Mouse (Mus musculus) lung, embryonic 16.5 days (tissue): ENCODE measurements around the gene Pou3f4. TPM values are rescaled to one million over a fixed set of nuclear protein-coding genes. Genes with fewer than 3 reads are reported as not detected.
"Not testable (repeated sequence)": the region's sequence is repeated elsewhere in the genome, so short reads cannot be mapped to it uniquely, and the experiment has no call there.

ENCODE experiments used
- ATAC-seq: fragments of 200-750 bp; cut with Nextera tagmentation; 2 replicates; pipeline ENCODE4 v1.8.0; 2017; ENCODE audit warnings: low read depth, mild to moderate bottlenecking, moderate library complexity
- H3K27ac ChIP-seq: fragments of 300-500 bp; sonication (generic); 2 replicates; pipeline ENCODE4 v1.5.1; 2014; ENCODE audit warnings: mild to moderate bottlenecking, control low read depth, low read length
- H3K27me3 ChIP-seq: fragments of 300-500 bp; sonication (generic); 2 replicates; pipeline ENCODE4 v1.6.1; 2014; ENCODE audit warnings: low read depth, low read length, mixed read lengths; ENCODE audit not compliant: control insufficient read depth, insufficient read depth
- H3K36me3 ChIP-seq: fragments of 300-500 bp; sonication (generic); 2 replicates; pipeline ENCODE4 v1.6.1; 2014; ENCODE audit warnings: low read length; ENCODE audit not compliant: control insufficient read depth, insufficient read depth
- H3K4me1 ChIP-seq: fragments of 300-500 bp; sonication (generic); replicated peaks from 2 replicates; pipeline ENCODE4 v1.6.1; 2014; ENCODE audit warnings: low read length, mixed read lengths; ENCODE audit not compliant: control insufficient read depth, insufficient read depth
- H3K4me2 ChIP-seq: fragments of 300-500 bp; sonication (generic); 2 replicates; pipeline ENCODE4 v1.6.1; 2014; ENCODE audit warnings: low read depth, low read length, control low read depth
- H3K4me3 ChIP-seq: fragments of 300-500 bp; sonication (generic); 2 replicates; pipeline ENCODE4 v1.5.1; 2014; ENCODE audit warnings: mild to moderate bottlenecking, low read length, control low read depth
- H3K9ac ChIP-seq: fragments of 300-500 bp; sonication (generic); 2 replicates; pipeline ENCODE4 v1.6.1; 2014; ENCODE audit warnings: low read length, control low read depth
- H3K9me3 ChIP-seq: fragments of 300-500 bp; sonication (generic); 2 replicates; pipeline ENCODE4 v1.6.1; 2016; ENCODE audit warnings: low read length; ENCODE audit not compliant: control insufficient read depth
- whole genome bisulfite sequencing: fragments of 180-500 bp; shearing (Covaris S2); extraction: QIAGEN DNeasy Blood & Tissue Kit; methylation state at CpG from one replicate; pipeline ENCODE4 v1.1.7; 2014; 5-methylcytosine and 5-hydroxymethylcytosine counted together
- polyA plus RNA-seq: library from polyadenylated mRNA; unstranded; fragments of >200 nt; fragmentation: Nextera tagmentation; extraction: Ambion mirVana; gene quantifications from 2 replicates; pipeline ENCODE4 v1.2.1, GENCODE M21; 2015

The Pou3f4 gene
- not detected in 2 replicates for polyA plus RNA-seq

DNA sequence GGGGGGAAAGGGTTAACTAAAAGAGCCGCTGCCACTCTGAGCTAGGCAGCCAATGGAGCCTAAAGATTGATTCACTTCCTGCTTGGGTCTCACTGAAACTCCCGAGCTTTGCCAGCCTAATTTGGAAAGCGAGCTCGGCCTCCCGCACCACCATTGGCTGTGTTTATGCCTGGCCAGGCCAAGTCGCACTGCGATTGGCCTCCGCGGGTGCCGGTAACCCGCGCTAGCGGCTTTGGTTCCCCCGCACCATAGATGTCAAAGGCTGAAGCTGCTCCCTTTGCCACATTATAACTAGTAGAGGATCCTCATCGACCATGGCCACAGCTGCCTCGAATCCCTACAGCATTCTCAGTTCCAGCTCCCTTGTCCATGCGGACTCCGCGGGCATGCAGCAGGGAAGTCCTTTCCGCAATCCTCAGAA, at the start of gene Pou3f4:
Gene Pou3f4, plus strand, starts transcription at position 130 of the 421 bp plus-strand sequence.
- Histone ChIP-seq H3K4me1 (no peaks in the 10 kb centered on the region), H3K36me3 (no peaks in the 10 kb centered on the region), H3K4me2 (peak within 1 kb of the TSS; percentile 52), H3K27ac (no peak within 1 kb of the TSS), H3K9me3 (no peaks in the 10 kb centered on the region), H3K27me3 (peaks cover 30% of the 10 kb centered on the region), H3K4me3 (peak within 1 kb of the TSS; percentile 36), H3K9ac (no peak within 1 kb of the TSS)
- ATAC-seq: peak; percentile 87
- WGBS: 12% methylated on average over 20 of the region's 20 CpGs

DNA sequence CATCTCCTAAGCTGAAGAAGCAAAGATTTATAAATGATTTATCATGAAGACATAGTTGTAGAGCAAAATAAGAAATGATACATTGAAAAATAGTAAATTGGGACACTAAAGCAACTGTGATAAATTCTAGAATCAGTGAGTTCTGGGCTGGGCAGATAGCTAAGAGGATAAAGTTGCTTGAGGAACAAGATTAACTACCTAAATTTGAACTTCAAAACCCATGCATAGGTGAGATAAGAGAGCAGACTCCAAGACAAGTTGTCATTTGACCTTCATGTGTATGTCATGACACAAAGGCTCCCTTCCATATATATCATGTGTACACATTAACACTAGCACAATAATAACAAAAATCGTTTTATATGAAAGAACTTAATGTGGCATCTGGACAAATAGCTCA, 48.1 kb upstream of the Pou3f4 start:
- Histone ChIP-seq H3K27me3 (no peaks in the 10 kb centered on the region), H3K9ac (no peak overlapping the region), H3K36me3 (no peaks in the 10 kb centered on the region), H3K9me3 (no peaks in the 10 kb centered on the region), H3K4me1 (no peaks in the 10 kb centered on the region), H3K27ac (no peak overlapping the region), H3K4me3 (no peak overlapping the region), H3K4me2 (no peak overlapping the region)
- 46% methylated on average over 1 of the region's 1 CpGs for WGBS
- no peak for ATAC-seq

DNA sequence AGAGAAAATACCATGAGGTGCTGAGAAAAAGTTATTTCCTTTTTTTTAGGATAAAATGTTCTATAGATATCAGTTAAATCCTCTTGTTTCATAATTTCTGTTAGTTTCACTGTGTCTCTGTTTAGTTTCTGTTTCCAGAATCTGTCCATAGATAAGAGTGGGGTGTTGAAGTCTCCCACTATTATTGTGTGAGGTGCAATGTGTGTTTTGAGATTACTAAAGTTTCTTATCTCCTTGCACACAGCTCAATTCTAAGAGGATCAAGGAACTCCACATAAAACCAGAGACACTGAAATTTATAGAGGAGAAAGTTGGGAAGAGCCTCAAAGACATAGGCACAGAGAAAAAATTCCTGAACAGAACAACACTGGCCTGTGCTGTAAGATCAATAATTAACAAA, 39.3 kb upstream of the Pou3f4 start:
- not testable (repeated sequence) for H3K9ac ChIP-seq, H3K4me2 ChIP-seq, H3K9me3 ChIP-seq, H3K4me1 ChIP-seq, H3K27me3 ChIP-seq, H3K36me3 ChIP-seq, H3K4me3 ChIP-seq, H3K27ac ChIP-seq, ATAC-seq

DNA sequence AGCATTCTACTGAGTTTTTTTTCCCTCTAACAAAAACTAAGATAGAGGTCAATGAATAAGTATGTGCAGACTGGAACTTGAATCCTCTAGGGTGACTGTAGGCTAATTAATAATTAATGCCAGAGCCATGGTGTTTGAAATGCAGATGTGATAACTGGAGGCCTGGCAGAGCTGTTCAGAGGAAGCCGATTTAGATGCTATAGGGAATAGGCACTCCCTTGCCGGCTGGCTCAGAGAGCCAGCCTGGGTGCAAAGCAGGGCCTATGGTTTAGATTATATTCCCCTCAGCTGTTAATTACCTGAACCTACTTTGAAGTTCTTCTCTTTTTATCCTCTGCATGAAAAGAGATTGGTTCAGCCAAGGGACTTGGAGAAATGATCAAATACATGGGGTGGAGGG, 11.6 kb upstream of the Pou3f4 start:
- H3K27me3 ChIP-seq: no peaks in the 10 kb centered on the region
- H3K36me3 ChIP-seq: no peaks in the 10 kb centered on the region
- H3K27ac ChIP-seq: no peak overlapping the region
- no peak overlapping the region for H3K9ac ChIP-seq
- no peak overlapping the region for H3K4me2 ChIP-seq
- H3K4me3 ChIP-seq: no peak overlapping the region
- WGBS: 45% methylated on average over 2 of the region's 2 CpGs
- no peak for ATAC-seq
- H3K9me3 ChIP-seq: no peaks in the 10 kb centered on the region
- no peaks in the 10 kb centered on the region for H3K4me1 ChIP-seq

DNA sequence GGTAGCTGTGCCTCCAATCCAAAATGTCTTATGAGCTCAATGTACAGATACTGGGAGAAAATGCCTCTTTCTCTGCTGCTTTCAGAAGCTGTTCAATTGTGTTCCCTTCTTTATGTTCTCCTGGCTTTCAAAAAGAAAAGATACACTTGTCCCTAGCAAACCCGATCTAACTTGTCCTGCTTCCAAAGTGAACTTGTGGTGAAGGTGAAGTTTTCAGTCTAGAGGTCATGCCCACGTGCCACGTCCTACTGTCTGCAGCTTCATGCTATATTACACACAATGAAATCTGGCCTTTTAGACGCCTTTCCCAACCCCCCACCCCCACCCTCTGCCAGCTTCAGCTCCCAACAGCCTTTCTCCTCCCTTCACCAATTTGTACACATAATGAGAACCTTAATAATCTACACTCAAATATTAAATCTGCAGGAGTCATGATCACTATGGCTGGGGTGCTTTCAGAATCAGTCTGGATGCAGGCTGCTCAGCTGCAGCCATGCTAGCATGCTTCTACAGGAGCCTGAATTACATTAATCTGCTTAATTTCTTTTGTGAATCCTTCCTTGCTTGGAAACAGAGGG, 4.0 kb upstream of the Pou3f4 start:
- Histone ChIP-seq H3K9ac (no peak overlapping the region), H3K4me1 (no peaks in the 10 kb centered on the region), H3K4me3 (no peak overlapping the region), H3K9me3 (no peaks in the 10 kb centered on the region), H3K36me3 (no peaks in the 10 kb centered on the region), H3K4me2 (no peak overlapping the region), H3K27me3 (peaks cover 14% of the 10 kb centered on the region), H3K27ac (no peak overlapping the region)
- no peak for ATAC-seq
- WGBS: 49% methylated on average over 4 of the region's 4 CpGs

DNA sequence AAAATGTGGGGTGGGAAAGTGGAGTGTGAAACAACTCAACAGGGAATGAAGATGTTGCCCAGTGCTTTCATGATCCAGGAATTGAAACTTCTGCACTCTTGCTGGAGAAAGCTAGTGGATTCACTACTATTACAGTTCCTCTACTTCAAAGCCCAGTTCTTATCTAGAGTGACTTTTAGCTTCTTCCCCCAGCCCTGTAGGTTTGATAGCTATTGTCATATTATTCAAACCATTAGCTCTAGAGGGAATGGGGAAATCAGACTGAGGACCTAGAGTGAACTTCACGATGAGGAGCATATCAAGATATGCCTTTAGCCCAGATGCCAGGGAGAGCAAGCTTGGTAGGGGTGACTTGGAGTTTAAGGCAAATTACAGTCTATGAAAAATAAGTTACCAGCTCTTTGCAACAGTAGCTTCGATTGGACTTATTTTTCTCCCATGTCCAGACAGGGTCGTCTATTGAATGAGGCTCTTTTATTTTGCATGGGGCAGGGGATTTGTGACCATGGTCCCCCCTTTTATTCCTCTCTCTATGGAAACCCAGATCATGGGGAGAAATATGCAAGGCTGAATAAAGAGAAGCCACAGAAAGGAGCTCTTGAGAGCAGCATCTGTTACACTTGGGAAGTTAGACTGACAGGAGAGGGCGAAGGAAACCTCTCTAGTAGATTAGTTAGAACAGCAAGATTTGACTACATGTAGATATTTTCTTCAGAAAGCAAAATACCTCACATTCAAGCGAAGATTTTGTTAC, 3.1 kb upstream of the Pou3f4 start:
- Histone ChIP-seq H3K9me3 (no peaks in the 10 kb centered on the region), H3K27me3 (peaks cover 20% of the 10 kb centered on the region), H3K27ac (no peak overlapping the region), H3K36me3 (no peaks in the 10 kb centered on the region), H3K4me3 (no peak overlapping the region), H3K9ac (no peak overlapping the region), H3K4me1 (no peaks in the 10 kb centered on the region), H3K4me2 (no peak overlapping the region)
- WGBS: 48% methylated on average over 5 of the region's 5 CpGs
- ATAC-seq: no peak

DNA sequence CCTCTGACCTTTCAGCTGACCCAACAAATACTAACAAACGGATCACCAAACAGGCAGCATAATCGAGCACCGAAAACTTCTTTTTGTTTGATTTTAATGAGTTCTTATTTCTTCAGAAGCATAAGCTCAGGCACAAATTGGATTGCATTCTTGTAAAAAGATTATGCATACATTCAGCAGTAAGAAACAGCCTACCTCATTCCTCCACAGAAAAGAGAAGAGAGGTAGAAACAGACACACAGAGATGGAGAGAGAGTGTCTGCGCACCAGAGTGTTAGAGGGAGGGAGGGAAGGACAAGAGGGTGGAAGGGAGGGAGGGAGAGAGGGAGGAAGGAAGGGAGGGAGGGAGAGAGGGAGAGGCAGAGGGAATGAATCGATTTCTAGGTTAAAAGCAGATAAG, 2.0 kb upstream of the Pou3f4 start:
- no peak overlapping the region for H3K9ac ChIP-seq
- WGBS: 26% methylated on average over 5 of the region's 5 CpGs
- no peaks in the 10 kb centered on the region for H3K9me3 ChIP-seq
- H3K4me2 ChIP-seq: no peak overlapping the region
- H3K27ac ChIP-seq: no peak overlapping the region
- no peaks in the 10 kb centered on the region for H3K36me3 ChIP-seq
- no peaks in the 10 kb centered on the region for H3K4me1 ChIP-seq
- no peak overlapping the region for H3K4me3 ChIP-seq
- peaks cover 27% of the 10 kb centered on the region for H3K27me3 ChIP-seq
- no peak for ATAC-seq

DNA sequence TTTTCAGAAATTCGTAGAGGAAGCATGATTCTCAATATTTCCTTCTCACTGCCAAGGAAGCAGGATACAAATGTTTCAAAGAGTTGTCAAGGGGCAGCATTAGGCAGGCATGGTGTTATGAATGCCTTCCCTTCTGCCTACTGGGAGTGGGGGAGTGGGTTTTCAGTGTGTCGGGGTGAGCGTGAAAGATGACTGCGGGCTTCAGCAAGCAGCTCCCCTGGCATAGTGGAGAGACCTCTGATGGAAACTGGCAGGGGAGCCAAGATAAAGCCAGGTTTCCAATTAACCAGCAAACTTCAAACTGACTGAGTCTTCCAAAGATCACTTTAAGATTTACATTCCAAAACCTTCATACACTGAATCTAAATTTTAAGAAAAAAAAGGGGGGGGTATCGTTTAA, 679 bp upstream of the Pou3f4 start:
- 28% methylated on average over 5 of the region's 5 CpGs for WGBS
- no peak for ATAC-seq
- H3K27me3 ChIP-seq: peaks cover 30% of the 10 kb centered on the region

DNA sequence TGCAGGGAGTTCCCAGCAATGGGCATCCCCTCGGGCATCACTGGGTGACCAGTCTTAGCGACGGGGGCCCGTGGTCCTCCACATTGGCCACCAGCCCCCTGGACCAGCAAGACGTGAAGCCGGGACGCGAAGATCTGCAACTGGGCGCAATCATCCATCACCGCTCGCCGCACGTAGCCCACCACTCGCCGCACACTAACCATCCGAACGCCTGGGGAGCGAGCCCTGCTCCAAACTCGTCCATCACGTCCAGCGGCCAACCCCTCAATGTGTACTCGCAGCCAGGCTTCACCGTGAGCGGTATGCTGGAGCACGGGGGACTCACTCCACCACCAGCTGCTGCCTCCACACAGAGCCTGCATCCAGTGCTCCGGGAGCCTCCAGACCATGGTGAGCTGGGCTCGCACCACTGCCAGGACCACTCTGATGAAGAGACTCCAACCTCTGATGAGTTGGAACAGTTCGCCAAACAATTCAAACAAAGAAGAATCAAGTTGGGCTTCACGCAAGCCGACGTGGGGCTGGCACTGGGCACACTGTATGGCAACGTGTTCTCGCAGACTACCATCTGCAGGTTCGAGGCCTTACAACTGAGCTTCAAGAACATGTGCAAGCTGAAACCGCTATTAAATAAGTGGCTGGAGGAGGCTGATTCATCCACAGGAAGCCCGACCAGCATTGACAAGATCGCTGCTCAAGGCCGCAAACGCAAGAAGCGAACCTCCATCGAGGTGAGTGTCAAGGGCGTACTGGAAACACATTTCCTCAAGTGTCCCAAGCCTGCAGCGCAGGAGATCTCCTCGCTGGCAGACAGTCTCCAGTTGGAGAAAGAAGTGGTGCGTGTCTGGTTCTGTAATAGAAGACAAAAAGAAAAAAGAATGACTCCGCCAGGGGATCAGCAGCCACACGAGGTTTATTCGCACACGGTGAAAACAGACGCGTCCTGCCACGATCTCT, 790 bp downstream of the Pou3f4 start:
- H3K4me2 ChIP-seq: peak overlapping the region; percentile 52
- no peaks in the 10 kb centered on the region for H3K9me3 ChIP-seq
- H3K4me1 ChIP-seq: no peaks in the 10 kb centered on the region
- WGBS: 18% methylated on average over 48 of the region's 52 CpGs
- H3K27me3 ChIP-seq: peaks cover 30% of the 10 kb centered on the region
- H3K27ac ChIP-seq: no peak overlapping the region
- no peak for ATAC-seq
- peak overlapping the region; percentile 36 for H3K4me3 ChIP-seq
- H3K36me3 ChIP-seq: no peaks in the 10 kb centered on the region
- H3K9ac ChIP-seq: no peak overlapping the region

More for the DNA sequence above, 679 bp upstream of the Pou3f4 start:
- Histone ChIP-seq H3K9me3 (no peaks in the 10 kb centered on the region), H3K9ac (no peak overlapping the region), H3K4me1 (no peaks in the 10 kb centered on the region), H3K36me3 (no peaks in the 10 kb centered on the region), H3K4me3 (no peak overlapping the region), H3K27ac (no peak overlapping the region), H3K4me2 (no peak overlapping the region)
